Mouse (Mus musculus) liver, adult 2 months (tissue): Measurements from ENCODE around the gene Zan. TPM values are rescaled to one million over a fixed set of nuclear protein-coding genes. Genes with fewer than 3 reads are reported as not detected.

ENCODE experiments used
- DNase-seq: peaks from one replicate; pipeline ENCODE4 v3.0.0-alpha.2; 2011; ENCODE audit warnings: low read depth, low spot score; ENCODE audit errors: extremely low read depth
- H3K27ac ChIP-seq: fragments of 200-500 bp; replicated peaks from 2 replicates; pipeline ENCODE4 v1.5.1; 2012; ENCODE audit warnings: low read depth, mild to moderate bottlenecking, control low read depth, inconsistent platforms, low read length; ENCODE audit not compliant: insufficient read depth
- H3K27me3 ChIP-seq: fragments of 200-500 bp; 2 replicates; pipeline ENCODE4 v1.6.1; 2012; ENCODE audit warnings: mild to moderate bottlenecking, moderate library complexity, low read length, inconsistent platforms; ENCODE audit not compliant: control insufficient read depth, insufficient read depth
- H3K36me3 ChIP-seq: fragments of 200-500 bp; 2 replicates; pipeline ENCODE4 v1.6.1; 2012; ENCODE audit warnings: low read length, inconsistent platforms; ENCODE audit not compliant: control insufficient read depth, insufficient read depth
- H3K4me1 ChIP-seq: fragments of 200-500 bp; 2 replicates; pipeline ENCODE4 v1.6.1; 2011; ENCODE audit warnings: low read length; ENCODE audit not compliant: control insufficient read depth, insufficient read depth
- H3K4me3 ChIP-seq: fragments of 200-500 bp; 2 replicates; pipeline ENCODE4 v1.5.1; 2011; ENCODE audit warnings: low read depth, mild to moderate bottlenecking, control low read depth, low read length, moderate library complexity; ENCODE audit not compliant: insufficient read depth
- H3K79me2 ChIP-seq: fragments of 200-500 bp; 2 replicates; pipeline ENCODE4 v1.6.1; 2012; ENCODE audit warnings: inconsistent platforms, mild to moderate bottlenecking, low read length, moderate library complexity; ENCODE audit not compliant: control insufficient read depth, insufficient read depth
- H3K9ac ChIP-seq: fragments of 200-500 bp; 2 replicates; pipeline ENCODE4 v1.6.1; 2012; ENCODE audit warnings: low read depth, mild to moderate bottlenecking, control low read depth, inconsistent platforms, low read length
- CTCF ChIP-seq: fragments of 200-500 bp; IDR thresholded peaks from 2 replicates; pipeline ENCODE4 v1.5.1; 2011; ENCODE audit warnings: low read depth, low read length, control low read depth
- POLR2A ChIP-seq: fragments of 200-500 bp; IDR thresholded peaks from 2 replicates; pipeline ENCODE4 v1.6.1; 2011; ENCODE audit warnings: low read length, control low read depth; ENCODE audit not compliant: insufficient read depth; ENCODE audit errors: extremely low read depth
- WGBS: fragments of 180-500 bp; shearing (Covaris S2); methylation state at CpG from one replicate; pipeline ENCODE4 v1.1.7; 2018; 5-methylcytosine and 5-hydroxymethylcytosine counted together
- polyA plus RNA-seq: library from polyadenylated mRNA; depleted of rRNA; stranded (reverse); fragments of >200 nt; gene quantifications from 2 replicates; pipeline ENCODE4 v1.2.3, GENCODE M21; 2012; rRNA removed
- total RNA-seq: library from RNA; depleted of rRNA; stranded (reverse); fragments of >200 nt; gene quantifications from 2 replicates; pipeline ENCODE4 v1.2.3, GENCODE M21; 2014; rRNA removed

Gene Zan
- total RNA-seq = under 0.01 TPM in 1 of 2 replicates, not detected in the other
- polyA plus RNA-seq = 0.02 TPM in 1 of 2 replicates, not detected in the other

- DNase-seq = no peak
These were observed at the start of gene Zan for GRCm38 (mm10) chr5:137476964-137477363. Gene Zan (minus strand): TSS chr5:137477064.

GRCm38 (mm10) chr5:137526192-137526936, 49.5 kb upstream of the Zan start:
- WGBS = 53% methylated on average over 16 of the region's 16 CpGs
- H3K36me3 ChIP-seq = peaks cover 23% of the 10 kb centered on the region
- peaks cover 4% of the 10 kb centered on the region; the same call in 1 of the 2 replicates for H3K4me1 ChIP-seq
- H3K79me2 ChIP-seq = peaks cover 7% of the 10 kb centered on the region; the same call in 1 of the 2 replicates
- no peak overlapping the region for H3K4me3 ChIP-seq
- no peak overlapping the region for H3K9ac ChIP-seq
- peak; percentile 36 for DNase-seq
- H3K27me3 ChIP-seq = no peaks in the 10 kb centered on the region
- H3K27ac ChIP-seq = no peak overlapping the region
- peak; percentile 48 for TF ChIP-seq CTCF
- no peak for TF ChIP-seq POLR2A

More at GRCm38 (mm10) chr5:137476964-137477363, at the start of gene Zan:
- no peaks in the 10 kb centered on the region for H3K36me3 ChIP-seq
- TF ChIP-seq CTCF = no peak
- no peak for TF ChIP-seq POLR2A
- no peak within 1 kb of the TSS for H3K4me3 ChIP-seq
- no peaks in the 10 kb centered on the region for H3K27me3 ChIP-seq
- WGBS = 87% methylated on average over 5 of the region's 5 CpGs
- H3K79me2 ChIP-seq = no peaks in the 10 kb centered on the region
- H3K4me1 ChIP-seq = peaks cover 4% of the 10 kb centered on the region
- H3K27ac ChIP-seq = no peak within 1 kb of the TSS
- H3K9ac ChIP-seq = no peak within 1 kb of the TSS

- Histone ChIP-seq H3K36me3 (peaks cover 23% of the 10 kb centered on the region), H3K27me3 (no peaks in the 10 kb centered on the region), H3K27ac (no peak overlapping the region), H3K4me3 (no peak overlapping the region), H3K9ac (no peak overlapping the region), H3K4me1 (0 out of 2 replicates have a peak, but pooled peaks cover 4% of the 10 kb centered on the region), H3K79me2 (no peaks in the 10 kb centered on the region)
- TF ChIP-seq POLR2A = no peak
- 83% methylated on average over 16 of the region's 16 CpGs for WGBS
- no peak for DNase-seq
These were observed 48.6 kb upstream of the Zan start for GRCm38 (mm10) chr5:137525511-137525910.

GRCm38 (mm10) chr5:137524671-137525070, 47.8 kb upstream of the Zan start:
- 86% methylated on average over 13 of the region's 13 CpGs for WGBS
- no peaks in the 10 kb centered on the region for H3K27me3 ChIP-seq

GRCm38 (mm10) chr5:137524251-137524515, 47.3 kb upstream of the Zan start:
- peaks cover 27% of the 10 kb centered on the region for H3K36me3 ChIP-seq
- H3K9ac ChIP-seq = no peak overlapping the region
- H3K4me1 ChIP-seq = no peaks in the 10 kb centered on the region
- 97% methylated on average over 8 of the region's 8 CpGs for WGBS
- TF ChIP-seq CTCF = no peak
- H3K27ac ChIP-seq = no peak overlapping the region
- H3K79me2 ChIP-seq = no peaks in the 10 kb centered on the region
- H3K27me3 ChIP-seq = no peaks in the 10 kb centered on the region
- H3K4me3 ChIP-seq = no peak overlapping the region
- no peak for DNase-seq

More at GRCm38 (mm10) chr5:137524671-137525070, 47.8 kb upstream of the Zan start:
- Histone ChIP-seq H3K4me1 (no peaks in the 10 kb centered on the region), H3K79me2 (no peaks in the 10 kb centered on the region), H3K4me3 (no peak overlapping the region), H3K9ac (no peak overlapping the region), H3K27ac (no peak overlapping the region), H3K36me3 (peaks cover 27% of the 10 kb centered on the region)
- TF ChIP-seq CTCF (no peak), POLR2A (no peak)
- DNase-seq = no peak

- no peaks in the 10 kb centered on the region for H3K27me3 ChIP-seq
- no peaks in the 10 kb centered on the region for H3K79me2 ChIP-seq
- peaks cover 26% of the 10 kb centered on the region for H3K36me3 ChIP-seq
- no peak for TF ChIP-seq POLR2A
- no peak for TF ChIP-seq CTCF
- no peak overlapping the region for H3K4me3 ChIP-seq
- no peaks in the 10 kb centered on the region for H3K4me1 ChIP-seq
- H3K27ac ChIP-seq = no peak overlapping the region
- WGBS = 91% methylated on average over 25 of the region's 25 CpGs
- DNase-seq = no peak
- no peak overlapping the region for H3K9ac ChIP-seq
These were observed 46.8 kb upstream of the Zan start for GRCm38 (mm10) chr5:137523396-137524250.
